Mouse (Mus musculus): ENCODE data around the gene Tmem150a.

- TF ChIP-seq CTCF (IDR thresholded peaks at IDR 0.05; ENCODE audit: low read depth) (no peak), EP300 (optimal IDR thresholded peaks at IDR 0.05) (no peak)
These were observed 820 bp downstream of the Tmem150a start for GRCm38 (mm10) chr6:72356001-72356532.
